Mouse (Mus musculus) ES-E14 (cell line): ENCODE measurements around the gene Lhx2.

Experiments
- CHD2 ChIP-seq: IDR thresholded peaks from 2 replicates; pipeline ENCODE4 v1.6.1; 2014; ENCODE audit warnings: mild to moderate bottlenecking, low read depth, low read length, inconsistent platforms
- MAFK ChIP-seq: IDR thresholded peaks from 2 replicates; pipeline ENCODE4 v1.6.1; 2014; ENCODE audit warnings: mild to moderate bottlenecking, low read depth, low read length, inconsistent platforms; ENCODE audit not compliant: insufficient read depth
- ZNF384 ChIP-seq: IDR thresholded peaks from 2 replicates; pipeline ENCODE4 v1.6.1; 2012; ENCODE audit warnings: low read depth, low read length, inconsistent platforms

GRCm38 (mm10) chr2:38355731-38356427 is 16.8 kb downstream of the Lhx2 start:
- TF ChIP-seq ZNF384 (no peak), MAFK (no peak), CHD2 (no peak)
